Mouse (Mus musculus) embryonic facial prominence, embryonic 14.5 days (tissue): ENCODE data around the gene Me3. TPM values are rescaled to one million over a fixed set of nuclear protein-coding genes. Genes with fewer than 3 reads are reported as not detected.

Source experiments
- ATAC-seq: fragments of 200-750 bp; cut with Nextera tagmentation; 2 replicates; pipeline ENCODE4 v1.8.0; 2017; ENCODE audit warnings: low read depth, moderate number of reproducible peaks, moderate TSS enrichment
- DNase-seq: peaks from one replicate; pipeline ENCODE4 v3.0.0-alpha.2; 2015; ENCODE audit warnings: low spot score
- H3K27ac ChIP-seq: fragments of 300-500 bp; sonication (generic); replicated peaks from 2 replicates; pipeline ENCODE4 v1.5.1; 2014; ENCODE audit warnings: low read depth, mild to moderate bottlenecking, low read length, moderate library complexity
- H3K27me3 ChIP-seq: fragments of 300-500 bp; sonication (generic); replicated peaks from 2 replicates; pipeline ENCODE4 v1.6.1; 2014; ENCODE audit warnings: low read length; ENCODE audit not compliant: control insufficient read depth, insufficient read depth
- H3K36me3 ChIP-seq: fragments of 300-500 bp; sonication (generic); 2 replicates; pipeline ENCODE4 v1.6.1; 2014; ENCODE audit warnings: low read length, mixed read lengths; ENCODE audit not compliant: control insufficient read depth, insufficient read depth
- H3K4me1 ChIP-seq: fragments of 300-500 bp; sonication (generic); 2 replicates; pipeline ENCODE4 v1.6.1; 2014; ENCODE audit warnings: antibody characterized with exemption, low read length; ENCODE audit not compliant: control insufficient read depth, insufficient read depth
- H3K4me2 ChIP-seq: fragments of 300-500 bp; sonication (generic); 2 replicates; pipeline ENCODE4 v1.6.1; 2014; ENCODE audit warnings: low read depth, mild to moderate bottlenecking, low read length, moderate library complexity, mixed read lengths
- H3K4me3 ChIP-seq: fragments of 300-500 bp; sonication (generic); 2 replicates; pipeline ENCODE4 v1.5.1; 2014; ENCODE audit warnings: low read depth, mild to moderate bottlenecking, low read length
- H3K9ac ChIP-seq: fragments of 300-500 bp; sonication (generic); 2 replicates; pipeline ENCODE4 v1.6.1; 2014; ENCODE audit warnings: low read depth, mild to moderate bottlenecking, low read length, moderate library complexity, mixed read lengths
- H3K9me3 ChIP-seq: fragments of 300-500 bp; sonication (generic); 2 replicates; pipeline ENCODE4 v1.6.1; 2016; ENCODE audit warnings: low read length; ENCODE audit not compliant: control insufficient read depth
- WGBS: fragments of 180-500 bp; shearing (Covaris S2); extraction: QIAGEN DNeasy Blood & Tissue Kit; methylation state at CpG from one replicate; pipeline ENCODE4 v1.1.7; 2014; 5-methylcytosine and 5-hydroxymethylcytosine counted together
- polyA plus RNA-seq: library from polyadenylated mRNA; unstranded; fragments of >200 nt; fragmentation: Nextera tagmentation; extraction: Ambion mirVana; gene quantifications from 2 replicates; pipeline ENCODE4 v1.2.1, GENCODE M21; 2014

The Me3 gene
- polyA plus RNA-seq, 1 experiment from 2014 or later = 1.9 TPM

- no peak for ATAC-seq
- 79% methylated on average over 4 of the region's 4 CpGs for WGBS
- Histone ChIP-seq H3K9me3 (no peaks in the 10 kb centered on the region), H3K9ac (no peak overlapping the region), H3K4me3 (no peak overlapping the region), H3K4me1 (no peaks in the 10 kb centered on the region), H3K27me3 (no peaks in the 10 kb centered on the region), H3K27ac (no peak overlapping the region), H3K4me2 (no peak overlapping the region), H3K36me3 (no peaks in the 10 kb centered on the region)
- no peak for DNase-seq
Observed at GRCm38 (mm10) chr7:89623331-89623730, 8.9 kb upstream of the Me3 start.

GRCm38 (mm10) chr7:89627393-89627792, 4.8 kb upstream of the Me3 start:
- no peak for ATAC-seq
- no peak overlapping the region for H3K27ac ChIP-seq
- H3K9ac ChIP-seq = no peak overlapping the region
- H3K9me3 ChIP-seq = no peaks in the 10 kb centered on the region
- no peak overlapping the region for H3K4me3 ChIP-seq
- H3K4me1 ChIP-seq = peaks cover 3% of the 10 kb centered on the region; the same call in 1 of the 2 replicates
- H3K27me3 ChIP-seq = no peaks in the 10 kb centered on the region
- no peak overlapping the region for H3K4me2 ChIP-seq
- no peaks in the 10 kb centered on the region for H3K36me3 ChIP-seq
- no peak for DNase-seq

GRCm38 (mm10) chr7:89628006-89628405, 4.2 kb upstream of the Me3 start:
- Histone ChIP-seq H3K9me3 (no peaks in the 10 kb centered on the region), H3K4me1 (peaks cover 3% of the 10 kb centered on the region), H3K27me3 (no peaks in the 10 kb centered on the region), H3K9ac (no peak overlapping the region), H3K36me3 (no peaks in the 10 kb centered on the region), H3K27ac (no peak overlapping the region), H3K4me3 (no peak overlapping the region), H3K4me2 (no peak overlapping the region)
- 6% methylated on average over 2 of the region's 2 CpGs for WGBS
- DNase-seq (peak; percentile 24), ATAC-seq (no peak)

GRCm38 (mm10) chr7:89629006-89629405, 3.2 kb upstream of the Me3 start:
- 59% methylated on average over 4 of the region's 4 CpGs for WGBS
- DNase-seq = no peak
- Histone ChIP-seq H3K4me2 (no peak overlapping the region), H3K27me3 (no peaks in the 10 kb centered on the region), H3K9ac (no peak overlapping the region), H3K9me3 (no peaks in the 10 kb centered on the region), H3K4me1 (peaks cover 10% of the 10 kb centered on the region), H3K27ac (no peak overlapping the region), H3K36me3 (no peaks in the 10 kb centered on the region), H3K4me3 (no peak overlapping the region)
- ATAC-seq = no peak

- no peaks in the 10 kb centered on the region for H3K36me3 ChIP-seq
- H3K4me1 ChIP-seq = peaks cover 10% of the 10 kb centered on the region
- H3K9me3 ChIP-seq = no peaks in the 10 kb centered on the region
- no peak overlapping the region for H3K4me2 ChIP-seq
- H3K9ac ChIP-seq = no peak overlapping the region
- ATAC-seq (no peak), DNase-seq (peak; percentile 27)
- H3K27me3 ChIP-seq = 0 out of 2 replicates have a peak, but pooled peaks cover 3% of the 10 kb centered on the region
- no peak overlapping the region for H3K4me3 ChIP-seq
- no peak overlapping the region for H3K27ac ChIP-seq
- WGBS = 68% methylated on average over 3 of the region's 3 CpGs
Observed at GRCm38 (mm10) chr7:89629914-89630313, 2.3 kb upstream of the Me3 start.

GRCm38 (mm10) chr7:89630796-89631195, 1.4 kb upstream of the Me3 start:
- Histone ChIP-seq H3K9me3 (no peaks in the 10 kb centered on the region), H3K4me2 (no peak overlapping the region), H3K36me3 (no peaks in the 10 kb centered on the region), H3K4me3 (no peak overlapping the region), H3K4me1 (peaks cover 10% of the 10 kb centered on the region), H3K27ac (no peak overlapping the region), H3K9ac (no peak overlapping the region), H3K27me3 (0 out of 2 replicates have a peak, but pooled peaks cover 3% of the 10 kb centered on the region)
- 65% methylated on average over 3 of the region's 3 CpGs for WGBS
- no peak for ATAC-seq
- DNase-seq = no peak

- Histone ChIP-seq H3K9me3 (no peaks in the 10 kb centered on the region), H3K4me3 (no peak overlapping the region), H3K4me1 (0 out of 2 replicates have a peak, but pooled peaks cover 5% of the 10 kb centered on the region), H3K27ac (no peak overlapping the region), H3K36me3 (no peaks in the 10 kb centered on the region), H3K9ac (no peak overlapping the region), H3K4me2 (no peak overlapping the region), H3K27me3 (no peaks in the 10 kb centered on the region)
- ATAC-seq = no peak
- no peak for DNase-seq
- WGBS = 87% methylated on average over 6 of the region's 6 CpGs
Observed at GRCm38 (mm10) chr7:89640533-89640932, 8.3 kb downstream of the Me3 start.

GRCm38 (mm10) chr7:89640944-89641661, 8.9 kb downstream of the Me3 start:
- Histone ChIP-seq H3K4me3 (no peak overlapping the region), H3K27me3 (no peaks in the 10 kb centered on the region), H3K9me3 (no peaks in the 10 kb centered on the region), H3K36me3 (no peaks in the 10 kb centered on the region), H3K4me1 (0 out of 2 replicates have a peak, but pooled peaks cover 5% of the 10 kb centered on the region), H3K27ac (no peak overlapping the region), H3K4me2 (no peak overlapping the region), H3K9ac (no peak overlapping the region)
- WGBS = 70% methylated on average over 8 of the region's 8 CpGs
- ATAC-seq (no peak), DNase-seq (no peak)

GRCm38 (mm10) chr7:89645015-89645414, 12.8 kb downstream of the Me3 start:
- Histone ChIP-seq H3K36me3 (no peaks in the 10 kb centered on the region), H3K27me3 (no peaks in the 10 kb centered on the region), H3K9me3 (no peaks in the 10 kb centered on the region), H3K27ac (no peak overlapping the region), H3K4me1 (no peaks in the 10 kb centered on the region), H3K9ac (no peak overlapping the region), H3K4me2 (no peak overlapping the region), H3K4me3 (no peak overlapping the region)
- 53% methylated on average over 3 of the region's 3 CpGs for WGBS
- ATAC-seq (no peak), DNase-seq (no peak)
